Mouse (Mus musculus) adrenal gland, postnatal 14 days (tissue): ENCODE data around the gene Spcs1. TPM values are rescaled to one million over a fixed set of nuclear protein-coding genes. Genes with fewer than 3 reads are reported as not detected.
A peak's percentile ranks its signal among the peaks of the same experiment; 100 is the strongest.

Source experiments
- DNase-seq: peaks from one replicate; pipeline ENCODE4 v3.0.0; 2021; ENCODE audit warnings: mixed read lengths
- long read RNA-seq, 2 experiments: library from polyadenylated mRNA; stranded (forward); transcript quantifications; one replicate each; pipeline ENCODE4 v2.0.0; 2021
- total RNA-seq: library from RNA; stranded (reverse); gene quantifications from 2 replicates; pipeline ENCODE4 v1.2.3, GENCODE M21; 2021

Spcs1 gene
- 221 and 225 TPM in 2 replicates for total RNA-seq
- long read RNA-seq, experiment 1, transcript Spcs1-207 (4 exons, 1,008 nt), result minor isoform, 5 of 212 reads
- long read RNA-seq, experiment 1, transcript Spcs1-204 (4 exons, 949 nt), result major isoform, 199 of 212 reads
- long read RNA-seq, experiment 1, partial matches to known transcripts, result 1 of 212 reads
- long read RNA-seq, experiment 1, other reads (novel, unspliced or antisense), result 3 of 212 reads
- long read RNA-seq, experiment 2, transcript Spcs1-204 (4 exons, 949 nt), result major isoform, 185 of 196 reads
- long read RNA-seq, experiment 2, partial matches to known transcripts, result 1 of 196 reads
- long read RNA-seq, experiment 2, other reads (novel, unspliced or antisense), result 3 of 196 reads

- DNase-seq, result peak; percentile 93
Observed at GRCm38 (mm10) chr14:31001307-31002205, at the start of gene Spcs1, which contains the start of gene Glt8d1. TSS of gene Spcs1 (minus strand) at chr14:31001672. TSS of gene Glt8d1 (plus strand) at chr14:31001400.

GRCm38 (mm10) chr14:31045817-31046216 is 44.3 kb upstream of the Spcs1 start:
- DNase-seq, result no peak

GRCm38 (mm10) chr14:31045296-31045695 is 43.8 kb upstream of the Spcs1 start:
- no peak for DNase-seq

- DNase-seq, result peak; percentile 40
Observed at GRCm38 (mm10) chr14:31025785-31026184, 24.3 kb upstream of the Spcs1 start.

GRCm38 (mm10) chr14:31022579-31022978 is 21.1 kb upstream of the Spcs1 start:
- no peak for DNase-seq

GRCm38 (mm10) chr14:31019331-31020205 is 18.1 kb upstream of the Spcs1 start:
- peak; percentile 88 for DNase-seq

GRCm38 (mm10) chr14:31018860-31019291 is 17.4 kb upstream of the Spcs1 start, which contains the start of the genes Pbrm1 and Gnl3:
TSS of gene Pbrm1 (plus strand) at chr14:31019138.
TSS of gene Gnl3 (minus strand) at chr14:31019152.
- DNase-seq, result peak; percentile 99

GRCm38 (mm10) chr14:31017854-31018253 is 16.4 kb upstream of the Spcs1 start:
- DNase-seq, result peak; percentile 47

GRCm38 (mm10) chr14:31016063-31016462 is 14.6 kb upstream of the Spcs1 start:
- DNase-seq, result no peak

- DNase-seq, result no peak
Observed at GRCm38 (mm10) chr14:31013928-31014327, 12.5 kb upstream of the Spcs1 start.

GRCm38 (mm10) chr14:31011588-31011987 is 10.1 kb upstream of the Spcs1 start:
- DNase-seq, result no peak

- DNase-seq, result no peak
Observed at GRCm38 (mm10) chr14:31006779-31007178, 5.3 kb upstream of the Spcs1 start.

GRCm38 (mm10) chr14:31004527-31004926 is 3.1 kb upstream of the Spcs1 start:
- no peak for DNase-seq

GRCm38 (mm10) chr14:31000816-31001306 is 611 bp downstream of the Spcs1 start:
- DNase-seq, result no peak

GRCm38 (mm10) chr14:31000356-31000755 is 1.1 kb downstream of the Spcs1 start:
- no peak for DNase-seq

- no peak for DNase-seq
Observed at GRCm38 (mm10) chr14:30996417-30996816, 5.1 kb downstream of the Spcs1 start.

- no peak for DNase-seq
Observed at GRCm38 (mm10) chr14:30976222-30976621, 25.2 kb downstream of the Spcs1 start.

GRCm38 (mm10) chr14:30974204-30974603 is 27.3 kb downstream of the Spcs1 start:
- DNase-seq, result peak; percentile 27

- DNase-seq, result no peak
Observed at GRCm38 (mm10) chr14:30960366-30960765, 41.1 kb downstream of the Spcs1 start.

- no peak for DNase-seq
Observed at GRCm38 (mm10) chr14:30959031-30959430, 42.4 kb downstream of the Spcs1 start.

- no peak for DNase-seq
Observed at GRCm38 (mm10) chr14:30958517-30958916, 43.0 kb downstream of the Spcs1 start.
